Mouse (Mus musculus) thymus, adult 18-20 months (tissue): ENCODE data around the gene Krtap2-4.
"Not testable (repeated sequence)": the region's sequence is repeated elsewhere in the genome, so short reads cannot be mapped to it uniquely, and the experiment has no call there.

Experiments
- DNase-seq, 2 experiments: peaks; one replicate each; pipeline ENCODE4 v3.0.0; 2022; ENCODE audit warnings: mixed read lengths in 2 of 2

Krtap2-4 gene

DNA sequence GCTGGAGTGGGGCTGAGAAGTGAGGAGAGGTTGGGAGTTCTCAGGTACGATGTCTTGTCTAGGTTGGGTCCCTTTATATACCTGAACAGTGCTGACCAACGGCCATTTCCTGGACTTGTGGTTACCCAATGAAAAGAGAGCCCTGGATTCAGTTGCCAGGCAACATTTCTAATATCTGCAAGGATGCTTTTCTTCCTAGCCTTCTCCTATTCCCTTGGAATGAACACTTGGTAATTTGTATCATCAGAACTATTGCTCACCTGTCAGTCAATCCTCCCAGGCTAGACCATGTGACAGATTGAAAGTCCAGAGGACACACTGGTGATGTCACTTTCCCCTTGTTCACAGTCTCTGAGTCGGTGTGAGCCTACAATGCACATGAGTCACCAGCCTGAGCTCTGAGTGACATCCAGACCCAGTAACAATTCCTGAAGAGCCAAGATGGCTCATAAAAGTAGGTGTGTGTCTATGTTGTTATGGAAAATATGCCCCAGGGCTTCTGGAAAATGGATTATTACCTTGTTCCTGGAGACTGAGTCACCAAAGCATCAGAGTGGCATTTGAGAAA, at the start of gene Krtap2-4:
Gene Krtap2-4 (minus strand): TSS at position 51 of the 568 bp plus-strand sequence.
- DNase-seq = no peak

DNA sequence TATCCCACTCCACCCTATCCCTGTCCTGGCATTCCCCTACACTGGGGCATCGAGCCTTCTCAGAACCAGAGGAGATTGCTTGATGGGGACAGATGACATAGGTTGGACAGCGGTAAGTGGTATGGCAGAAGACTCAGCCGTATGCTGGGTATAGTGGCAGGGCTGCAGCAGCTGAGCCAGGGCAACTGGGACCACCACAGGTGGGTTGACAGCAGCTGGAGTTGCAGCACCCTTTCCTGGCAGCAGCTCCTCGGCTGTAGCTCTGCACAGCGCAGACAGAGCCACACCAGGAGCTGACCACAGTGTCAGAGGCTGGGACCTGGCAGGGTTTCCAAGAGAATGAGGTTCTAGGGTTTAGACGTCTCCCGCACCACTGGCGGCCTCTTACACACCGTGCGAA, 48.2 kb upstream of the Krtap2-4 start:
- DNase-seq = no peak

DNA sequence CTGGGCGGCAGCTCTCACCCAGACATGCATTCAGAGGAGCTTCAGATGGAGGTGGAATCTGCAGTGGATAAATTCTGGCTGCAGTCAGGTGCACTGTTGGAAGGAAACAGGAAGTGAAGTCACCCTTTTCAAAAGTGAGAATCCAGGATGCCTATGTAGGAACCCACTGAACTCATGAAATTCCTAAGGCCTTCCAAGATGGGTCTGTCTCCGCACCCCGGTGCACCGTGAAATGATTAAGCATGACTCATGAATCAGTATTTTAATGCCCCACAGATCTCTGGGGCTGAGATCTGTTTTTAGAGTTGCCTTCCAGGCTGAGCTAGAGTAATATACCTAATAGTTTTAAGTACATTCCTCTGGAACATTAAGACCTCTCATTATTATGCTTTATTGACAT, 44.6 kb upstream of the Krtap2-4 start:
- DNase-seq = no peak

DNA sequence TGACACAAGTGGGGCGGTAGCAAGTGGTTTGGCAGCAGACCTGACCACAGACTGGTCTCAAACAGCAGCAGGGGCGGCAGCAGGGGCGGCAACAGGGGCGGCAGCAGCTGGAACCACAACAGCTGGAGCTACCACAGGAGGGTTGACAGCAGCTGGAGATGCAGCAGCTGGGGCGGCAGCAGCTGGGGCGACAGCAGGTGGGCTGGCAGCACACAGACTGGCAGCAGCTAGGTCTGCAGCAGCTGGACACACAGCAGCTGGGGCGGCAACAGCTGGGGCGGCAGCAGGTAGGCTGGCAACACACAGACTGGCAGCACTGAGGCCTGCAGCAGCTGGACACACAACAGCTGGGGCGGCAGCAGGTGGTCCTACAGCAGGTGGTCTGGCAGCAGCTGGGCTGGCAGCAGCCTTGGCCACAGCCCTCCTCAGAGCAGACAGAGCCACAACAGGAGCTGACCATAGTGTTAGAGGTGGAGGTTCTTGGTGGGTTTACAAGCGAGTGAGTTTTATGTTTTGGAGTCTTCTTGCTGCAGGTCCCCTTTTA, 43.9 kb upstream of the Krtap2-4 start, which contains the start of gene Gm11563:
Gene Gm11563 (minus strand): TSS at position 494 of the 544 bp plus-strand sequence.
- DNase-seq = not testable (repeated sequence)

DNA sequence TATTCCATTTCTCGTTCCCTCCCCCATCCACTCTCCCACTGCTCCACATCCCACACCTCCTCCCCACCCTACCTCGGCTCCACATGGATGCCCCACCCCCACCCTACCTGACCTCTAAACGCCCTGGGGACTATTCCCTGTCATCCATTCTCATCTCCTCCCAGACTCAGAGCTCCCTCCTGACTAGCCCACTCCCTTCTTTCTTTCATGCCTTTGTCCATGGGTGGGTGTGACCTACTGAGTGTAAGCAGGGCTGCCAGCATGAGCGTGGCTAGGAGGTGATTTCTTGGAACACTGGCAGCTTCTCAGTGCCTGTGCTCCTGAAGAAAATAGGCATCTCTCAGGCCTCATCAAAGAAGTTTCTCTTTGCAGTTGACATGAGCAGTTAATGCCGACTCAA, 42.4 kb upstream of the Krtap2-4 start:
- DNase-seq = no peak

DNA sequence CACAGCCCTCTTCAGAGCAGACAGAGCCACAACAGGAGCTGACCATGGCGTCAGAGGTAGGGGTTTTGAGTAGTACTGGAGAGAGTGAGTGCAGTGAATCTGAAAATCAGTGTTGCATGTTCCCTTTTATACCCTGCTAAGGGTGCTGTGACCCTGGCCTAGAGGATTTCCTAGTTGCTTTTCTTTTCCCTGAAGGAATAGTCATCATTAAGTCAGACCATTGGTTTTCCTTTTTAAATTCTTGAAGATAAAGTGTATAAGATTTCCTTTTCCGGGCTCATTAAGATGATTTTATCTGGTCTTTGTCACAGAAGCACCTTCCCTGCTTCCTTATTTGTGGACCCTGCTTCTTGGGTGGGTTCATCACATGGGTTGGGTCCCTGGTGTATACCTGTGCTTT, 35.5 kb upstream of the Krtap2-4 start, which contains the start of gene Gm11555:
Gene Gm11555 (minus strand): TSS at position 101 of the 400 bp plus-strand sequence.
- DNase-seq = no peak

DNA sequence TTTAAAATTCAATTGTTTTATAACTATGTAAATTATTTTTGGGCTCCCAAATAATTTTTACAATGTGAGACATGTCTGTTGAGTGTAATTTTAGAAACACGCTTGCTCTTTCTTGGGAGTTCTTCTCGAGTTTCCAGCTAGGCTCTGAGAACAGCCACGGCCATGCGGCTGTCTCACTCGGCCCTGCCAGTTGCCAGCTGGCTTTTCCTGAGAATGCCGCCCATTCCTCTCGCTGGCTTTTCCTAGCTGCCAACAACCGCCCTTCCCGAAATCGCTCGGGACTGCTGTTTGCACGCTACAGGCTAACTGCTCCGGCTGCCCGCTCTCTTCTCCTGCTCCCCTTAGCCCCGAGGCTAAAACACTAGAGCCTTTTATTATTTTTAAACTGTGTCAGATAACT, 31.8 kb upstream of the Krtap2-4 start:
- no peak for DNase-seq

DNA sequence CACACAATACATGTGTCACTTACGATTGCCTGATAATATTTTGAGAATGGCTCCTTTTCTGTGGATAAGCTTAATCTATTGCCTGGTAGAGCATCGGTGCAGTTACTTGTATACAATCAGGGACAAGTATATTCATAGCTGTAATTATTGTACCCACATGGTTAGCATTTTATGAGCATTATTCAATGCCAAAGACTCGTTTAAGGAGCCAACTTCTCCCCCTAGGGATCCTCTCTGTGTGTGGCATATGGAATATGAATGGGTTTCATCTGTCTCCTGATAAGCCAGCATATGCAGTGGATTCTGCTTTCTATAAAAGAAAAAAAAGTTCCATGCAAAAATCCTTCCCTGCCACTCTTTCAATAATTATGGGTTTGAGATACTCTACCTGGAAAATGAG, 29.7 kb upstream of the Krtap2-4 start:
- DNase-seq = no peak

DNA sequence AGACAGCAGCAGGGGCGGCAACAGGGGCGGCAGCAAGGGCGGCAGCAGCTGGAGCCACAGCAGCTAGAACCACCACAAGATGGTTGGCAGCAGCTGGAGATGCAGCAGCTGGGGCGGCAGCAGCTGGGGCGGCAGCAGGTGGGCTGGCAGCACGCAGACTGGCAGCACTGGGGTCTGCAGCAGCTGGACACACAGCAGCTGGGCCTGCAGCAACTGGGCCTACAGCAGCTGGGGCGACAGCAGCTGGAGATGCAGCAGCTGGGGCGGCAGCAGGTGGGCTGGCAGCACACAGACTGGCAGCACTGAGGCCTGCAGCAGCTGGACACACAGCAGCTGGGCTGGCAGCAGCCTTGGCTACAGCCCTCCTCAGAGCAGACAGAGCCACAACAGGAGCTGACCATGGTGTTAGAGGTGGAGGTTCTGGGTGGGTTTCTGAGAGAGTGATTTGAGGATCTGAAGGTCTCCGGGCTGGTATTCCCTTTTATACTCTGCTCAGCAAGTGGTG, 29.0 kb upstream of the Krtap2-4 start, which contains the start of gene Krtap4-7:
Gene Krtap4-7 (minus strand): TSS at position 455 of the 505 bp plus-strand sequence.
- not testable (repeated sequence) for DNase-seq

DNA sequence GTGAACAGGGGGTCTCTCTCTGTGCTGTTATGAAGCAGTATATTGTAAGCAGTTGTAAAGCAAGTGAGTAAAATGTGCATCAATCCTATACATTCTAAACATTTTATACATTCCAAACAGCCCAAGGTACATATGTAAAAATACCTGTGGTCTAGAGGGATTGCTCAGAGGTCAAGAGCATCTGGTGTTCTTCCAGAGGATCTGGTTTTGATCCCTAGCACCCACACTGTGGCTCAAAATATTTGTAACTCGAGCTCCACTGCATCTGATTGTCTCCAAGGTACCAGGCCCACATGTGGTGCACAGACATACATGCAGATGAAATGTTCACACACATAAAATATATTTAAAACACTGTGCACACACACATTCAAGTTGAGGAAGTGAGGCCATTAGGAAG, 26.3 kb upstream of the Krtap2-4 start:
- no peak for DNase-seq

DNA sequence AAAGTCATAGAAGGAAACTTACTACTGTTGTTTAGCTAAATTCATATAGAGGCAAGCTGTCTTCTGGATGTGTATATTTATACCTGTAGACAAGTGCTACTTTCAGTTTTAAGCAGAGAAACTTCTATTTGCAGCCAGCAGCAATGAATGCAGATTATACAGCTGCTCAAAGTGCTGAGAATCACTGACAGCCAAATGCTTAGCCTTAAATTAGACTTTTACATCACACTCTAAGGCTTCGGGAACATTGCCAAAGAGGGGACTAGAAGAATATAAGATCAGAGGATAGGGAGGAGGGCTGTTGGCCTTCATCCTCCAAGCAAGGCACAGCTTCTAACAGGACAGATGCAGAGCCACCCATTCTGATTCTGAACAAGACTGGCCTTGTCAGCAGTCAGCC, 22.4 kb upstream of the Krtap2-4 start:
- DNase-seq = no peak

DNA sequence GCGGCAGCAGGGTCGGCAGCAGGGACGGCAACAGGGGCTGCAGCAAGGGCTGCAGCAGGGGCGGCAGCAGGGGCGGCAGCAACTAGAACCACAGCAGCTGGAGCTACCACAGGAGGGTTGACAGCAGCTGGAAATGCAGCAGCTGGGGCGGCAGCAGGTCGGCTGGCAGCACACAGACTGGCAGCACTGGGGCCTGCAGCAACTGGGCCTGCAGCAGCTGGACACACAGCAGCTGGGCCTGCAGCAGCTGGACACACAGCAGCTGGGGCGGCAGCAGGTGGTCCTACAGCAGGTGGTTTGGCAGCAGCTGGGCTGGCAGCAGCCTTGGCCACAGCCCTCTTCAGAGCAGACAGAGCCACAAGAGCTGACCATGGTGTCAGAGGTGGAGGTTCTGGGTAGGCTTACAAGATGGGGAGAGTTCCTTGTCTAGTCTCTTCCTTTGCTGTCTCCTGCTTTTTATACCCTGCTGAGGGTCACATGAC, 20.0 kb upstream of the Krtap2-4 start, which contains the start of gene Krtap4-2:
Gene Krtap4-2 (minus strand): TSS at position 432 of the 482 bp plus-strand sequence.
- DNase-seq = no peak

DNA sequence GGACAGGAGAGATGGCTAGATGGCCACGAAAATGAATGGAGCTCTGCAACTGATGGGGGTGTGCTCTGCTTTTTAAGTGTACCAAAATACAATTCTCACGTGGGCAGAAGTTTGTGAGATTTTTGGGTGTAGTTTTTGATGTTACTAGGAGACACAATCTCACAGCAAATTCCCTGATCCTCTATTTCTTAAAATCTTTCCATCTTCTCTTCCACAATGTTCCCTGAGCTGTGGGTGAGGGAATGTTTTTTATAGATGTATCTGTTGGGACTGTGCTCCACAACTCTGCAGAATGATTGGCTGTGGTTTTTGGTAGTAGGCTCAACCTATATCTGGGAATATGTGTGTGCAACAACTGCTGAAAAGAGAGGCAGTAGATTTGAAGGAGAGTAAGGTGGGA, 18.6 kb upstream of the Krtap2-4 start:
- no peak for DNase-seq

DNA sequence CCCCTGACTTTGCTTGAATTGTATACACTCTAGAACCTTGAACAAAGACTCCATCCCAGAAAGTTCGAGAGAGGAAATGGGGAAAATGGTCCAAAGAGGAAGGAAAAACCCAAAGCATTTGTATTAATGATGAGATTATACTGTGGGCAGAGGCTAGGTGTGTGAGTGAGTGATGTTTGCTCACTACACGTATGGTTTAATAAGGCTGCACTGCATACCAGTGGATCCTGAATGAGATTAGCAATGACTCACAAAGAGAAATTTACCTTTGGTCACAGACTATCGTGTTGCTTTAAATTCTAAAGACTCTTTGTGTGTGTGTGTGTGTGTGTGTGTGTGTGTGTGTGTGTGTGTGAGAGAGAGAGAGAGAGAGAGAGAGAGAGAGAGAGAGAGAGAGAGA, 16.2 kb upstream of the Krtap2-4 start:
- DNase-seq = no peak

DNA sequence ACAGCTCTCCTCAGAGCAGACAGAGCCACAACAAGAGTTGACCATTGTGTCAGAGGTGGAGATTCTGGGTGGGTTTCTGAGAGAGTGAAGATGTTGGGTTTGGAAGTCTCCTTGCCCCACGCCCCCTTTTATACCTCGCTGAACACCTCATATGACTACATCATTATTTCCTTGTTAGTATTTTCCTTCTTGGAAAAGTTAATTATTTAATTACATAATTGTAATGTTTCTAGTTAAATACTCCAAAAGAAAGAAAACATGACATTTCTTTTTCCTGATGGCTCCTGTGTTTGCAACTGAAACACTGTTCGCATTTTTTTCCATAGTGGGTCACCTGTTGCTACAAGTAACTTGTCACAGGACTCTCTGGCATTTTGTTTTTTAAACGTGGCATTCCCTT, 13.5 kb upstream of the Krtap2-4 start, which contains the start of gene Krtap4-1:
Gene Krtap4-1 (minus strand): TSS at position 101 of the 400 bp plus-strand sequence.
- no peak for DNase-seq

DNA sequence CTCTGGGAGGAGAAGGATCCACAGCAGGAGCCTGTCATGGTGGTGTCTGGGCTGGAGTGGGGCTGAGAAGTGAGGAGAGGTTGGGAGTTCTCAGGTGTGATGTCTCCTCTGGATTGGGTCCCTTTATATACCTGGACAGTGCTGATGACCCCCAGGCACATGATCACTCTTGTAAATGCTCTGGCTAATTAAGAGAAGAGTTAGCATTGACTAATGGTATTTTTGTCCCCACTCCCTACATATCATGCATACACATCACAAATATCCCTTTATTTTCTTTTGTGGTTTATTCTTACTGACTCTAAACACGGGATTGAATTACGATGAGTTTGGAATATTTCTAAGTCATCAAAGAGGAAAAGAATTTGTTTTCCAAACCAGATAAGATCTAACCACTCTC, 5.7 kb upstream of the Krtap2-4 start, which contains the start of gene Gm11562:
Gene Gm11562 (minus strand): TSS at position 101 of the 400 bp plus-strand sequence.
- no peak for DNase-seq

DNA sequence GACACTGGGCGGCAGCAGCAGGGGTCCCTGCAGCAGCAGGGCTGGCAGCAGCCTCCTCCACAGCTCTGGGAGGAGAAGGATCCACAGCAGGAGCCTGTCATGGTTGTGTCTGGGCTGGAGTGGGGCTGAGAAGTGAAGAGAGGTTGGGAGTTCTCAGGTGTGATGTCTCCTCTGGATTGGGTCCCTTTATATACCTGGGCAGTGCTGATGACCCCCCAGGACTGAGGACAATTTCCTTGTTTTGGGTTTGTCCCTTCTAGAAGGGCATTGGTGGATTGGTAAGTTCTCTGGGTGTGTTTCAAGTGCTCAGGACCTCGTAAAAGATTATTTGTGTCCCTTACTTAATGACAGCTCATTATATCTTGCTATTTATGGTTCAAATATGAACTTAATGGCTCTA, 4.6 kb downstream of the Krtap2-4 start, which contains the start of gene Gm11937:
Gene Gm11937 (minus strand): TSS at position 101 of the 400 bp plus-strand sequence.
- DNase-seq = not testable (repeated sequence)

DNA sequence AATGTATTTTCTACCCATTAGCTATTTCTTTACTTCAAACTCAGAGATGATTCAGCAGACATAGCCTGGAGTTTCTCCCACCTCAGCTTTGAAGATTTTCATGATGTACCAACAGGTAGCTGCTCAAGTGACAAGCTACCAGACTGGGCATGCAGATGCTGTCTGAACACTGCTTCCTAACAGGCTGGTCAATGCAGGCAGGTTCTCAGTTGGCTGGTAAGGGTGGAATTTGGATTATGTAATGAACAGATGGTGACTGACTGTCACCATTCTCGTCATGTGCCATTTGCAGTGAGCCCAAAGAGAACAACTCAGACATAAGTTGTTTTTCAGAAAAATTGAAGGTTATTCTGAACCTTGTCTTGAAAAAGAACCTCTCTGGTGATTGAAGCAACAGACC, 5.5 kb downstream of the Krtap2-4 start:
- no peak for DNase-seq

DNA sequence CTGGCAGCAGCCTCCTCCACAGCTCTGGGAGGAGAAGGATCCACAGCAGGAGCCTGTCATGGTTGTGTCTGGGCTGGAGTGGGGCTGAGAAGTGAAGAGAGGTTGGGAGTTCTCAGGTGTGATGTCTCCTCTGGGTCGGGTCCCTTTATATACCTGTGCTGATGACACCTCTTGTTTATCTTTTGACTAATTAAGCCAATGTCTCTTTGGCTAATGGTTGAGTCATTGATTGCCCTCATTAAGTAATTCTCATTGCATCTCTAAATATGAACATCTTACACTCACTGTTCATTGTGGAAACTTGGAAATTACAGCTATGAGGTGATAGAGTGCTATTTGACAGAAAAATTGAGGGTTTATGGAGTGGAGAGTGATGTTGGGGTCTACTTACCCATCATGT, 11.4 kb downstream of the Krtap2-4 start, which contains the start of gene Gm11938:
Gene Gm11938 (minus strand): TSS at position 101 of the 400 bp plus-strand sequence.
- not testable (repeated sequence) for DNase-seq

DNA sequence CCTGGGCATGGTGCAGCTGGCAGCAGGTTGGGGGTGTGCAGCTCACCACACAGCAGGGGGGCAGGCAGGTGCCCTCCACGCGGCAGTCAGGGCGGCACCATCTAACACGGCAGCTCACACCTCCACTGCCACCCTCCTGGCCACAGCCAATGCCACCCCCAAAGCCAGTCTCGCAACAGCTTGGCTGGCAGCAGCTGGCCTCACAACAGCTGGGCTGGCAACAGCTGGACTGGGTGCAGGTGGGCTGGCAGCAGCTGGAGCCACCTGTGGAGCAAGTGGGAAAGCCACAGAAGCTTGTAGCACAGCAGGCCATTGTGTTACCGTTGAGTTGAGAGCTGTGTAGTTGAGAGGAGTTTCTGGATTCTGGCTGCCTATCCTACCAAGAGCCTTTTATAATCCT, 16.9 kb downstream of the Krtap2-4 start, which contains the start of gene Krtap9-3:
Gene Krtap9-3 (minus strand): TSS at position 364 of the 400 bp plus-strand sequence.
- DNase-seq = not testable (repeated sequence)

DNA sequence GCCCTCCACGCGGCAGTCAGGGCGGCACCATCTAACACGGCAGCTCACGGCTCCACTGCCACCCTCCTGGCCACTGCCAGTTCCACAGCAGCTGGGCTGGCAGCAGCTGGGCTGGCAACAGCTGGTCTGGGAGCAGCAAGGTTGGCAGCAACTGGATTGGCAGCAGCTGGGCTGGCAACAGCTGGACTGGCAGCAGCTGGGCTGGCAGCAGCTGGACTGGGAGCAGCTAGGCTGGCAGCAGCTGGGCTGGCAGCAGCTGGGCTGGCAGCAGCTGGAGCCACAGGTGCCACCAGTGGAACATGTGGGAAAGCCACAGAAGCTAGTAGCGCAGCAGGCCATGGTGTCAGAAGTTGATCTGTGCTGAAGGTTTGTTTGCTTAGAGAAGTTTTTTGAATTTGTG, 23.7 kb downstream of the Krtap2-4 start, which contains the start of gene Krtap1-3:
Gene Krtap1-3 (minus strand): TSS at position 359 of the 400 bp plus-strand sequence.
- no peak for DNase-seq

DNA sequence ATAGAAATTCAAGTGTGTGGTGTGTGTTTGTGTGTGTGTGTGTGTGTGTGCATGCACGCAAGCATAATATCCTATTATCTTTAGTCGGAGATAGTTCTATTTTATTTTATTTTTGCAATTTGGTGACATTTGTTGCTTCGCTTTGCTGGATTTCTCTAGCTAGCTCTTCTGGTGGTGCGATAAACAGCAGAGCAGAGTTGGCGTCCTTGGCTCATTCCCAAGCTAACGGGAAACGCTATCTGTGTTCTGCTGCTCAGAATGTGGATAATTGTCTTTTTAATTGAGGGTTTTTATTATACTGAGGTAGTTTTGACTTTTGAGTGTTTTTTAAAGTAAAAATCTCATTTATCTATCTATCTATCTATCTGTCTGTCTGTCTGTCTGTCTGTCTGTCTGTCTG, 29.6 kb downstream of the Krtap2-4 start:
- DNase-seq = no peak

DNA sequence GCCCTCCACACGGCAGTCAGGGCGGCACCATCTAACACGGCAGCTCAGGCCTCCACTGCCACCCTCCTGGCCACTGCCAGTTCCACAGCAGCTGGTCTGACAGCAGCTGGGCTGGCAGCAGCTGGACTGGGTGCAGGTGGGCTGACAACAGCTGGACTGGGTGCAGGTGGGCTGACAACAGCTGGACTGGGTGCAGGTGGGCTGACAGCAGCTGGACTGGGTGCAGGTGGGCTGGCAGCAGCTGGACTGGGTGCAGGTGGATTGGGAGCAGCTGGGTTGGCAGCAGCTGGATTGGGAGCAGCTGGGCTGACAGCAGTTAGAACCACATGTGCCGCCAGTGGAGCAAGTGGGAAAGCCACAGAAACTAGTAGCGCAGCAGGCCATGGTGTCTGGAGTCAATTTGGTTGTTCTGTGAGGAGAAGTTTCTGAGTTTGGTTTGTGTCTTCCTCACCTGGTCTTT, 31.4 kb downstream of the Krtap2-4 start, which contains the start of gene Krtap1-4:
Gene Krtap1-4 (minus strand): TSS at position 410 of the 460 bp plus-strand sequence.
- DNase-seq = no peak
